Mouse (Mus musculus): Measurements from ENCODE around the gene Nr1i2.
"Not testable (repeated sequence)": the region's sequence is repeated elsewhere in the genome, so short reads cannot be mapped to it uniquely, and the experiment has no call there.

The Nr1i2 gene

GRCm38 (mm10) chr16:38287762-38288161 is 6.9 kb downstream of the Nr1i2 start:
- DNase-seq (ENCODE audit: low read depth, low spot score): no peak

GRCm38 (mm10) chr16:38287357-38287756 is 7.3 kb downstream of the Nr1i2 start:
- DNase-seq (ENCODE audit: low read depth, low spot score): no peak

DNA sequence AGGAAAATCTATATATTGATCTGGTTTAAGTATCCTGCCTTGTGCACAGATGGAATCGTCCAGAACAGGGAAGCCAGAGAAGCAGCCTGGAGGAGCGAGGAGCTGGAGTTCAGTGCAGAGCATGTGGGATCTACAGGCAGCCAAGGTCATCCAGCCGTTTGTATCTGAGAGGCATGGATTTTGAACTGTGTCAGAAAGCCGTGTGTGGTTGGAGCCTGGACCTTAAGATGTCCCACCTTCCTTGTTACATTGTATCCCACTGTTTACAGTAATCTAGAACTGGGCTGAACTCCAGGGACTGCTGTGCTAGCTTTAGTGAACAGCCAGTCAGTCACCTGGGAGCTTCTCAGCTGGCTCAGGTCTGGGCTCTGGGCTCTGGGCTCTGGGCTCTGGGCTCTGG is 8.1 kb downstream of the Nr1i2 start:
- no peak for DNase-seq (ENCODE audit: low read depth, low spot score)

- DNase-seq (ENCODE audit: low read depth, low spot score): no peak
These were observed 8.8 kb downstream of the Nr1i2 start for GRCm38 (mm10) chr16:38285801-38286200.

DNA sequence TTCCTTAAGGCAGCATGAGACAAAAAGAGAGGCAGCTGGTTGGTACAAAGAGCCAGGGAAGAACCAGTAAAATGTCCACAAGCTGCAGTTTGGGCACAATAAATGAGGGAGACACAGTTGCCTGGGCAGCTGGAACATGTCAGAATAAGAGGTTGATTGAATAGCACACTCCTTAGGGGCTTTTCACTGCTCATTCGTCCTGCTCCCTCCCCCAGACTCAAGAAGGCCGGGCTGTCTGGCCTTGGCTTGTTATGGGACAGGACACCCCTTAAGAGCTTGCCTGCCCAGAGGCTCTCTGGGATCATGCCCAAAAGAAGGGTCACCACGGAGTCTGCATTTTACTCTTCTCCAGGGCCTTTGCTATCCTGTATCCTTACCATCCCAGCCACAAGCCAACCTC is 11.3 kb downstream of the Nr1i2 start:
- no peak for DNase-seq (ENCODE audit: low read depth, low spot score)

DNA sequence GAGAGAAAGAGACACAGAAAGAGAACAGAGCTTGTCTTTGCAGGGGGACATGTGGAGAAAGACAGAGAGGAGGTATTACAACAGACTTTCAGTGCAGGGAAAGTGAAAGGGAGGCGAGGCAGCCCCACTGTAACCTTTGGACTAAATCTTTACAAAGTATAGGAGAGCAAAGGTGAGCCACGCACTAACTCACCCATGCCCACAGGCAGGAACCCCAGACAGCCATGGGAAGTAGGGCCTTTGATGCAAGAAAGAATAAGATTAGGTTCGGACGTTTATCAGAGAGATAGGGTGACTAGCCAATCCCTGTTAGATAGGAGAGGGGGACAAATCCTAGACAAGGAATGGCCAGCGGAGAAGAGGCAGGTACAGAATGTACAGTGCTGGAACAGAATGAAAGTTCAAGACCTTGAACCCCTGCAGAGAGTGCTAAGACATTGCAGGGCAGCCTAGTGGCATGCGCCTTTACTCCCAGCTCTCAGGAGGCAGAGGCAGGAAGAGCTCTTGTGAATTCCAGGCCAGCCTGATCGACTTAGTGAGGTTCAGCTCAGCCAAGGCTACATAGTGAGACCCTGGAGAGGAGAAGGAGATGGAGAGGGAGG is 12.0 kb downstream of the Nr1i2 start:
- DNase-seq (ENCODE audit: low read depth, low spot score): no peak

DNA sequence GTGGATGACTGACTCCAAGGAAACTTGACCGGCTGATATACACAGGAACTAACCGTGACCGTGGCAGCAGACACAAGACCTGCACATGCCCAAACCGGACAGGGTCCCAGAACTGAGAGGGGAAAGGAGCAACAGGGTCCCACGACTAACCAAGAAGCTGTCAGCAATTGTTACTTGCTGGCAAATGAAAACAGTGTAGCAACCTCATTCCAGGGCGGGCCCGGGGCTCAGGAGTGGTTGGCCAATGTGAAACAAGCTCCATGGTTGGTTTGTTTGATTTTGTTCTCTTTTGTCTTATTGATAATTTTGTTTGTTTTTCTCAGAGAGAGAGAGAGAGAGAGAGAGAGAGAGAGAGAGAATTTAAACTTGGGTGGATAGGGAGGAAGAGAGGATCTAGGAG is 13.7 kb downstream of the Nr1i2 start:
- DNase-seq (ENCODE audit: low read depth, low spot score): no peak

DNA sequence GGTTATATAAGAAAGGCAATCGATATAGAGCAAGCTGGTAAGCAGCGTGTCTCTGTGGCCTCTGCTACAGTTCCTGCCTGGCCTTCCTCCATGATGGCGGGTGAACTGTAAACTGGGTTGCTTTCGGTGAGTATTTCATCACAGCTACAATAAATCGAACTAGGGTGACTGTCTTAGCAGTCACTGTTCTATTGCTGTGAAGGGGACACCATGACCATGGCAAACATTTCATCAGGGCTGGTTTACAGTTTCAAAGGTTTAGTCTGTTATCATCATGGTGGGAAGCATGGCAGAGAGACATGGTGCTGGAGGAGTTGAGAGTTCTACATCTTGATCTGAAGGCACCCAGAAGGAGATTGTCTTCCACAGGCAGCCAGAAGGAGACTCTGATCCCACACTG is 14.8 kb downstream of the Nr1i2 start:
- no peak for DNase-seq (ENCODE audit: low read depth, low spot score)

DNA sequence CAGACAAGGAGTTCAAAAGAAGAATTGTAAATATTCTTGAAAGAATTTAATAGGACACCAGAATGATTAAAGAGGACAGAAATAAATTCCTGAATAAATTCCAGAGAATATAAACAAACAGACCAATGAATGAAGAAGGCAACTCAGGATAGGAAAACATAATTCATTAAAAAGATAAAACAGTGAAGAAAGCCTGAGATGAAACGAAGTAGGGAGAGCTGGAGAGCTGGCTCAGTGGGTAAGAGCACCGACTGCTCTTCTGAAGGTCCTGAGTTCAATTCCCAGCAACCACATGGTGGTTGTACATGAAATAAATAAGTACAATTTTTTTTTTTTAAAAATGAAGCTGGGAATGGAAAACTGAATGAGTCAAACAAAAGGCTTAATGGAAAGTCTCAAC is 19.9 kb downstream of the Nr1i2 start:
- no peak for DNase-seq (ENCODE audit: low read depth, low spot score)

- DNase-seq (ENCODE audit: low read depth, low spot score): no peak
These were observed 22.1 kb downstream of the Nr1i2 start for GRCm38 (mm10) chr16:38272483-38272882.

DNA sequence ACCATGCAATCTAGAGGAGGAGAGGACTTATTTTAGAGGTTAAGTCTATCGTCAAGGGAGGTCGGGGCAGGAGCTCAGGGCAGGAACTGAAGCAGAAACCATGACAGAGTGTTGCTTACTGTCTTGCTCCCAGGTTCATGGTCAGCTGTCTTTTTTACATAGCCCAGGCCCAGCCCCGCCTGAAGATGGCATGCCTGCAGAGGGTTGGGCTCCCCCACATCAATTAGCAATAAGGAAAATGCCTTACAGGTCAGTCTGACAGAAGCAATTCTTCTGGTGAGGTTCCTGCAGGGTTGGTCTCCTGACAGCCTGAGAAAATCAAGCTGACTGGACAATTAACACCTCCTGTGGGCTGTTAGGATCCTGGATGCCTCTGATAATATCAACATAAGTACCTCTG is 23.0 kb downstream of the Nr1i2 start:
- DNase-seq (ENCODE audit: low read depth, low spot score): no peak

DNA sequence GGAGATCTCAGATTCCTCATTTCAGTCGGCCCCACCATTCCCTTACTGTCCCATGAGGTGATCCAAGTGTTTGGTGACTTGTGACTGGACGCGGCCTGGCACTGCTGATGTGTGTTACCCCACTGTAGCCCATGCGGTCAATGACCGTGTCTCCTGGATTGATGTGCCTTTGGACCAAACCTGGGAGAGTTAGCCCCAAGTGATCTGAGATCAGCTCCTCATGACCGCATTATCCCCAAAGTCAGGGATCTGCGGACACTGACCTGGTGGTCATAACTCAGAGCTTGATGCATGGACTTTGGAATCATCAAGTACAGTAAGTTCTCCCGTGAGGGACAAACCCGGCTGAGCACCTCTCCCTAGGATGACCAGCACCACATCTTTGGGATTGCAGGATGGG is 38.7 kb downstream of the Nr1i2 start:
- no peak for DNase-seq (ENCODE audit: low read depth, low spot score)

GRCm38 (mm10) chr16:38255107-38255506 is 39.5 kb downstream of the Nr1i2 start:
- DNase-seq (ENCODE audit: low read depth, low spot score): no peak

GRCm38 (mm10) chr16:38254001-38254400 is 40.6 kb downstream of the Nr1i2 start:
- DNase-seq (ENCODE audit: low read depth, low spot score): no peak

GRCm38 (mm10) chr16:38250467-38250866 is 44.2 kb downstream of the Nr1i2 start:
- DNase-seq (ENCODE audit: low read depth, low spot score): no peak

- no peak for DNase-seq (ENCODE audit: low read depth, low spot score)
These were observed 46.2 kb downstream of the Nr1i2 start for GRCm38 (mm10) chr16:38248331-38248961.

DNA sequence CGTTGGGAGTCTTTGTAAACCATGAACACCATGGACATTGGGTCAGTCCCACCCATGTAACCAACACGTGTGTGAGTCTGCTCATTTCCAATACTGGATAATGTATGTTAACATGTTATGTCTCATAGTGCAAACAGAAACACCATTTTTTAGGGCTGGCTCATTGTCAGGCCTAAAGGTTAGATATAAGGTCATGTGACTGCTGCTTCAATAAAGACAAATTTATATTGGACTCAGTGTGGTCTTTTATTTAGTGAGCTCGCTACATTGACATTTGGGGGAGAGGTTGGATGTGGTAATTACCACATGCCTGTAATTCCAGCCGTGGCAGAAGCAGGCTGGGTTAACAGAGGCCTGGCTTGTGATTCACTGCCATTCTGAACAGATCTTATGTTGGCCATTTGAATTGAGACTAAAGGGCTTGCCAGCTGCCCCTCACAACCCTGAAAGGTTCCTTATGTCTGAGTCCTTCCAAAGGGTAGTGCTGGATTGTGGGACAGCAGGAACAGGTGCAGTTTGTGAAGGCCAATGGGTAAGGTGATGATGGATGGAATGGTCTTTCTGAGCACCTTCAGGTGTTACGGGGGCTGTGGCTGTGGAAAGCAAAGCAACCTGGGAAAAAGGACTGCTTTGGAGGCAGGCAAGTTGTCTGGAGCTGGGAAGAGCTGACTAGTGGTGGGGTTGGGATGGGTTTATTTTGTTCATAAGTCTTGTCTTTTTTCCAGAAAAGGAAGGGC is 48.6 kb downstream of the Nr1i2 start:
- no peak for DNase-seq (ENCODE audit: low read depth, low spot score)

GRCm38 (mm10) chr16:38245379-38245778 is 49.2 kb downstream of the Nr1i2 start:
- DNase-seq (ENCODE audit: low read depth, low spot score): no peak

DNA sequence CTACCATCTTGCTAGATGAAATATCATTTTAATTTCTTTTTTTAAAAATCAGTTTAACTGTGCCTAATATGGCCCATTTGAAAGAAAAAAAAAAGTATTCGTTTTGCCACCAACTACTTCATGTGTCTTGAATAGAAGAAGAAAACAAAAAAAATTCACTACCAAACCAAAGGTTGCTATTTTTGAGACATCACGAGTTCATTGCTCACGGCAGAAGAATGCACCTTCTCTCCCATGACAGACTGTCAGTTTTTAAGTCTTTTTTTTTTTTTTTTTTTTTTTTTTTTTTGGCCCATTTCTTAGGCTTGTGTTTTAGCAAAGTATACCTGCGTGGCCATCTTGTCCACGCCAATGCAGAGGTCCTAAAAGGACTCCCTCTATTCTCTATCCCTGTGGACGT is 50.5 kb downstream of the Nr1i2 start:
- DNase-seq (ENCODE audit: low read depth, low spot score): no peak

DNA sequence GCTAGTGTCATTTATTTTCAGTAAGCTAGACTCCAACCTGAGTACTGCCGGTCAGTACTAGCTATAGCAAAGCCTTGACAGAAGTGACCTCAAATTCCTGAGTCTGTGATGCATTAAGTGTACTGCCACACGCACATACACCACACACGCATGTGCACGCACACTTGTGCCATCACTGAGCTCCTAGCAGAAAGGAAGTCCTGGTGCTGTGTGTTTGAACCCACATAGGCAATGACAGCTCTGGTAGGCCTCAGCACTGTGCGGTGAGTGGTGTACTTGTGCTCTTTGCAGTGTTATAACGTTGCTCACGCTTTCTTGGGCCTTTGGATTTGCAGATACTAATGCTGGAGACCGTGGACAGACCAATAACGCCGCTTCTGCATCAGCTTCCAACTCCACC is 54.5 kb downstream of the Nr1i2 start:
- no peak for DNase-seq (ENCODE audit: low read depth, low spot score)

- no peak for DNase-seq (ENCODE audit: low read depth, low spot score)
These were observed 54.9 kb downstream of the Nr1i2 start for GRCm38 (mm10) chr16:38239729-38240128.

GRCm38 (mm10) chr16:38236936-38237585 is 57.6 kb downstream of the Nr1i2 start:
- DNase-seq (ENCODE audit: low read depth, low spot score): no peak

DNA sequence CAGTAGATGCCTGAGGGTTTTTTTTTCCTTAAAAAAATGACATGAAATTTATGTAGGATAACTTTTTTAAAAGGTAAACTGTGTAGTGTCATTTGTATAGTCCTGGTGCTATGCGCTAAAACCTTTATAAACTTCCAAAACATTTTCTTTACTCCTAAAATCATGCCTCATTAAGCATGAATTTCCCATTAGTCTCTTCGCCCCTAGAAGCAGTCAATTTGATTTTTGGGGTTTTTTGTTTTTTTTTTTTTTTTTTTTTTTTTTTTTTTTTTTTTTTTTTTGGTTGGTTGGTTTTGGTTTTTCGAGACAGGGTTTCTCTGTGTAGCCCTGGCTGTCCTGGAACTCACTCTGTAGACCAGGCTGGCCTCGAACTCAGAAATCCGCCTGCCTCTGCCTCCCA is 72.1 kb downstream of the Nr1i2 start:
- not testable (repeated sequence) for DNase-seq (ENCODE audit: low read depth, low spot score)
